Mouse (Mus musculus) embryo, embryonic 10.5 days (tissue): Measurements from ENCODE around the gene Clec9a.
A peak's percentile ranks its signal among the peaks of the same experiment; 100 is the strongest.

Source experiments
- DNase-seq: peaks from one replicate; pipeline ENCODE4 v3.0.0-alpha.2; 2015; ENCODE audit warnings: low spot score

The Clec9a gene

GRCm38 (mm10) chr6:129408562-129408961, at the start of gene Clec9a:
TSS of gene Clec9a (plus strand) at chr6:129408862.
- DNase-seq: no peak

- DNase-seq: no peak
Measured at GRCm38 (mm10) chr6:129359515-129359914, 49.1 kb upstream of the Clec9a start.

DNA sequence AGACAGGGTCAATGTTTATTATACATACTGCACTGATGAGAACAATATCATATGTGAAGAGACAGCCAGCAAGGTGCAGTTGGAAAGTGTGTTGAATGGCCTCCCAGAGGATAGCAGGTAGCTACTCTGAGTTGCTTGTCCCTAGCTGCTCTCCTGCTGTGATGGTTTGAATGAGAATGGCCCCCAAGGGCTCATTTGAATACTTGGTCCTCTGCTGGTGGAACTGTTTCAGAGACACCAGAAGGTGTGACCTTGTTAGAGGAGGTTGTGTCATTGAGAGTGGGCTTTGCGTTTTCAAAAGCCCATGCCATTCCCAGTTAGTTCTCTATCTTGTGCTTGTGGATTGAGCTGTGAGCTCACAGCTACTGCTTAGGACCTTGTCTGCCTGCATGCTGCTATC, 44.7 kb upstream of the Clec9a start:
- DNase-seq: no peak

DNA sequence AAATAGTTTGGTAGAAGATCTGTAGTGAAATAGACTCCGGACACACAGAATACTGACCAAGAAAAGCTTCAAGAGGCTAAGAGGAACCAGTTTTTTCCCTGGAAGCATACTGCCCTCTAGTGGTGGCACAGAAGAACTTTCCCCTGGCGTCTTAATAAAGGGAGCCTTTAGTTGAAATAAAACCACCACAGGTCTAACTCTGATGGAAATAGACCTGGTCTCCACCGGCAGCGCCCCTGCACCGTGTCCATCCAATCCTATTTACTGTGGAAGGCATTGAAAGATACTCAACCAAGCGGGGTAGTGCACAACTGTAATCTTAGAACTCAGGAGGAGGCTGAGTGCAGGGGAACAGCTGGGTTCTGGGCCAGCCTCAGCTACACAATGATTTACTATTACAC, 42.7 kb upstream of the Clec9a start:
- peak; percentile 86 for DNase-seq

DNA sequence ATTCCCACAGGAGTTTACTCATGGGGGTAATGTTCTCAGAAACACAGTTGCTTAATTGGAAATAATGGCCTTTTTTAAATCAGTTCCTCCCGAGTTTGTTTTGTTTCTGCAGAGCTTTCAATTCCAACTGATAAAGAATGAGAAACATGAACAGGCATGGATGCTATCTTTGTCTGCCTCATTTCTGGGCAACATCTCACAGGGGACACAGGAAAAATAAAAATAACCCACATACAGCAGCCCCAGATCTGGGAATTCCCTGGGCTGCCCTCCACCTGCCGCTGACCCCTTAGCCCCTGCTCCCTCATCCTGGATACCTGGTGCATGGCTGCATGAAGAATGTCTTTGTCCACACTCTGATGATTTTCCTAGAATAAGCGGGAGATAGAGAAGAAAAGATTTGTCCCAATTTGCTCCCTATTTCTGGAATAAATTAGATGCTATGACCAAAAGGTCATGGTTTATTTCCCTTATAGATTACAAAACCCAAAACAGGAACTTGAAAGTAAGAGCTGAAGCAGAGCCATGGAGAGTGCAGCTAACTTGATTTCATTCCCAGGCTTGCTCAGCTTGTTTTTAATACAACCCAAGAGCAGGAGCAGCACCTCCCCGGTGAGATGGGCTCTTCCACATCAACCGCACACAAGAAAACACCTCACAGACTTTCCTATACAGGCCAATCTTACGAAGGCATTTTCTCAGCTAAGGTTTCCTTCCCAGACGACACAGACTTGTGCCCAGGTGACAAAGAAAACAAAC, 39.1 kb upstream of the Clec9a start:
- DNase-seq: no peak

DNA sequence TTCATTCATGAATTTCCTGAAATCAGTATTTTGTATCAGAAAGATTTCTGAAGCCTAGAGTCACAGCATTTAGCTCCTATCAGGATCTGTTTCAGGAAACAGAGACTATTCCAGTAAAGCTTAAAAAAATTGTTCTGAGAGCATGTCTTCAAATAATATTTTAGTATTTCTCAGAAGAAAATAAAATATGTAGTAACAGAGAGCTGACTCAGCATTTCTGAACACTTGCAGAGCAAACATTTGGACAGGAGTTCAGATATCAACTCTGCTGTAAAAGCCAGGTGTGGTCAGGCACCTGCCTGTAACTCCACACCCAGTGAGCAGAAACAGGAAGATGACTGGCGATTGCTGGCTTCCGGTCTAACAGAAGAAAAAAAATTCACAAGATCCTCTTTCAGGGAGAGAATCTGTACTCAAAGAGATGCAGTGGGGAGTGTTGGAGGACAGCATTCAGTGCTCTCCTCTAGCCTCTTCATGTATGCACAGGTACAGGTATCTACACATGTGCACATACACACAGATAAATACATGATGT, 33.7 kb upstream of the Clec9a start:
- DNase-seq: no peak

DNA sequence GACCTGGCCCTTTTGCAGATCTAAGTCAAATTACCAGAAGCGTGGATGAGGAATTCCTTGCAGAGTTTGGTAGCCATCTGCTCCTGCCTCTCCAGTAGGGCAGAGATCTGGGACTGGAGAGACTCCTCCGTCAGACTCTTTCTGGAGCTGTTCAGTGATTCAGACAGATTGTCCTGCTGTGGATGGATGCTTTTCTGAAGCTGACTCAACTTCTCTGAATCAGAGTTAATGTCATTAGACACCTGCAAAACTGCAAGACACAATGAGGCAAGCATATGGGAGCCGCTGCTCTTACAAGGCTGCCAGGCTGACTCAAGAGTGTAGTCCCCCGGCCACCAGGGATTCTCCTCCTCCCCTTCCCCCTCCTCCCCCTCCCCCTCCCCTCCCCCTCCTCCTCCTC, 28.2 kb upstream of the Clec9a start:
- no peak for DNase-seq

- DNase-seq: no peak
Measured at GRCm38 (mm10) chr6:129381736-129382135, 26.9 kb upstream of the Clec9a start.

DNA sequence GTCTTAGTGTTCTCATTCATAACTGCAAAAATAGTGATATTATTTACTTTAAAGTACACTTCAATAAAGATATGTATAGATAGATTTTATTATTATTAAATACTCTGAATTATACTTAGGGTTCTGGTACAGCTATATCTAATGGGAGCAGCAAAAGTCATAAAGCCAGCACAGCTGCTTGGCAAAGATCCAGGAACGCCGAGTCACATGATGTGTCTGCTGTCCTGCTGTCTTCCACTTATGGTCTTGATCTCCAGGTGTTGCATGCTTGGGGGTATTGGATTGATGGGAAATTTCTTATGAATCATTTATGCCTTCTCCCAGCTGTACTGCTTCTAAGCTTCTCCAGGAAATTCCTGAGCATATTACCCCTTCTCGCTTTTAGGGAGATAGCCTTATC, 25.2 kb upstream of the Clec9a start:
- no peak for DNase-seq

GRCm38 (mm10) chr6:129385000-129385399, 23.7 kb upstream of the Clec9a start:
- DNase-seq: peak; percentile 12

DNA sequence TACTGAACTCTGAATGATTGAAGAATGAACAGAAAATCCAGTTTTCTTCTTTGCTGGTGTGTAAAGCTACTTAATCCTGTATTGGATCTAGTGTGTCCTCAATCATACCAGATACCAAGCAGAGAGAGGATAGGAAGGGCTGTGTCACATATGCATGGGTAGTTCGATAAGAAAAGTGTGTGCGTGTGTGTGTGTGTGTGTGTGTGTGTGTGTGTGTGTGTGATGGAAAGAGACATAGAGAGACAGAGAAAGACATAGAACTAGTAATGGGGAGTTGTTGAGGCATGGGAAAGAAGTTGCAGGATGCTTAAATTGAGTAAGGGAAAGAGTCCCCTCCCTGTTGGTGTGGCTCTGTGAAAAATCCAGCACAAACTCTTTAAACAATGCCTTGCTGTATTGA, 22.9 kb upstream of the Clec9a start, which contains the start of gene Clec12b:
TSS of gene Clec12b (minus strand) at position 101 of the 400 bp plus-strand sequence.
- DNase-seq: no peak

- peak; percentile 44 for DNase-seq
Measured at GRCm38 (mm10) chr6:129393087-129393720, 15.5 kb upstream of the Clec9a start.

- DNase-seq: no peak
Measured at GRCm38 (mm10) chr6:129393732-129394131, 14.9 kb upstream of the Clec9a start.

DNA sequence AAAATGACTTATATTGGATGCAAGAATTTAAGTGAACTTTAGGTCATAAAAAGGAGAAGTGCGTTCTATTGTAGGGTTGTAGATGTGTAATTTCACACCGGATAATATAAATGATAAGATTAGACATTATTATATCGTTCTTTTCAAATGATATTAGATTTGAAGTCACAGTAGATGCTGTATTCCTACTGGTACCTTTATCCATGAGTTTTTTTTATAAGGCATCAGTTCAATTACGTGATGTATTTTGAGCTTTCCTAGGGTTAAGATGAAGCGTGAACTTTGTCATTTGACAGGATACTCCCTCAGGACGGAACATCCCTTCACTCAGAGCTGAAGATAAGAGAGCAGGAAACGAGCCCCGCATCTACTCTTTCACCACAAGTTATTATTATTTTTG, 11.7 kb upstream of the Clec9a start, which contains the start of gene Clec1b:
TSS of gene Clec1b (plus strand) at position 301 of the 400 bp plus-strand sequence.
- DNase-seq: no peak

DNA sequence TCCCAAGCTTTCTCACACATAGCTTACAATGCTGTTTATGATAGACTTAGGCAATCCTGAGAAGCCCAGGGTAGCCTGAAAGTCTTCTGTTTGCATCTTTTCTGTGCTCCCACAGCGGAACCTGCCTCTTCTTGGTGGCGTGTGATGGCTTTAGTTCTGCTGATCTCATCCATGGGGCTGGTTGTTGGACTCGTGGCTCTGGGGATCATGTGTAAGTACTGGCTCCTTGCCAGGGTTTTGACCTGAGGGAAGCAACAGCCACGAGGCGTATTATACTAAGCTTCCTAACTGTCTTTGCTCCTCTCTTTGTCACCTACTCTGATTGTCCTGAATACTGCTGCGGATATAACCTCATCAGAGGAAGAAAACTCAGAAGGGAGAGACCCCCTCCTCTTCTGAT, 8.7 kb upstream of the Clec9a start:
- no peak for DNase-seq

DNA sequence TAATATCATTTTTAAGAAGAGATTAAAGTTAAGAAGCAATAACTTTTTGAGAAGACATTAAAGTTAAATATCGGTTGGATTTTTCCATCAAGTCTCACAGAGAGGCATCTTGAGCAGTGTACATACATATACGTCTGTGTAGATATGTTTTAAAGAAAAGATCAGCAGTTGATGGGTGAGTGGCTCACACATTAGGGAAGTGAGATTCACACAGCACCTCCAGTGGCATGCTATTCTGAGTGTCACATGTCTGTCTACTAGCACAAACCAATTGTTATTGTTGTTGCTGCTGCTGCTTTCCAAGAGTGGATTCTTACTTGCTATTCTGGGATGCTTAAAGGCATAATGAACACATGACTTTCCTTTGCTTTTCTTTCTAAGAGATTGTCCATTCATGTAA, 6.3 kb upstream of the Clec9a start:
- DNase-seq: no peak

DNA sequence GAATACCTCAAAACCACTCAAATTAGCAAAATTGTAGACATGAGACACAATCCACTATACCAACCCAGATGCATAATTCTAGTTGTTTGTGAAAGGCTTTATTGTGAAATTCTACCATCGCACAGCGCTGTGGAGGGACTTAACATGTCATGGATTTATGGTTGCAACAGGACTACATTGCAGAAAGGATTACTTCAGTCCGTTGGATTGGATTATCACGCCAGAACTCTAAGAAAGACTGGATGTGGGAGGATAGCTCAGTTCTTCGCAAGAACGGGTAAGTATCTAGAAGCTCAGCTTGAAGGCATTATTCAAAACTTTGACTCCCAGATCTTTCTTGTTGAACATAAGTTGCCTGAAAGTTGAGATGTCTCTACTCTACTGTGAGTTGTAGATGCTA, 5.3 kb upstream of the Clec9a start:
- no peak for DNase-seq

- DNase-seq: no peak
Measured at GRCm38 (mm10) chr6:129405999-129406398, 2.7 kb upstream of the Clec9a start.

- no peak for DNase-seq
Measured at GRCm38 (mm10) chr6:129407324-129407723, 1.3 kb upstream of the Clec9a start.

- DNase-seq: no peak
Measured at GRCm38 (mm10) chr6:129414177-129414576, 5.5 kb downstream of the Clec9a start.

DNA sequence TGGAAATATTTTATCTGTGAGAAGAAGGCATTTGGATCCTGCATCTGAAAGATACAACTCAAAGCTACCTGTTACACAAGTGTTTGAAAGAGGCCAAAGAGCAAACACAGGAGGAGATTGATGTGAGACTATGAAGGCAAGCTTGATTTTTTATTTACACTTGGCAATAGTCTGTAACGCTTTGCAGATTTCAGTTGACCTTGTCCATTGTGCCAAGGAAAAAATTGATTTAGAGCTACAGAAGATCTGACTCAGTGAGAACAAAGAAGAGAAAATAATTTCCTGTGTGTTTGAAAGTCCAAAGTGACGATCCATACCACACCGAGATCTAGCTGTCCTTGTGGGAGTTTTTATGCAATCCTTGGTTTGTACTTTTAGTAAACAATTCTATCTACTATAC, 13.6 kb downstream of the Clec9a start:
- DNase-seq: no peak

- DNase-seq: no peak
Measured at GRCm38 (mm10) chr6:129423040-129423733, 14.5 kb downstream of the Clec9a start.

GRCm38 (mm10) chr6:129423734-129424072, 15.0 kb downstream of the Clec9a start:
- DNase-seq: peak; percentile 77
